Mouse (Mus musculus): Measurements from ENCODE around the gene Ankrd24.
"Not testable (repeated sequence)": the region's sequence is repeated elsewhere in the genome, so short reads cannot be mapped to it uniquely, and the experiment has no call there.

Gene Ankrd24

DNA sequence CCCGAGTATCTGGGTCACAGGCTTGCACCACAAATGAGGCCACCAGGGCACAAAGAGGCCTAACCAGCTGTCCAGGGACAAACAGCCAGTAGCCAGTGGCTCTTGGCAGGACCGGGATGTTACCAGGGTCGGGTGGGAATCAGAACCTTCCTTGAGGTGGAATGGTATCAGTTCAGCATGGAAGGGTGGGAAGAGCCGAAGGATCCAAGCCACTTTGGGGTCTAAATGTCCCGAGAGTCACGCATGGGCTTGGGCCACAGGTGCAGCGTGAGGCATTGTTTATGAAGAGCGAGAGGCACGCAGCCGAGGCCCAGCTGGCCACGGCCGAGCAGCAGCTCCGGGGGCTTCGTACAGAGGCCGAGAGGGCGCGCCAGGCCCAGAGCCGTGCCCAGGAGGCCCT lies 16.4 kb downstream of the Ankrd24 start:
- no peak for DNase-seq (ENCODE audit: low spot score in 2 of 2)

- no peak for DNase-seq (ENCODE audit: low spot score in 2 of 2)
These were observed 17.1 kb downstream of the Ankrd24 start for GRCm38 (mm10) chr10:81645391-81645790.

DNA sequence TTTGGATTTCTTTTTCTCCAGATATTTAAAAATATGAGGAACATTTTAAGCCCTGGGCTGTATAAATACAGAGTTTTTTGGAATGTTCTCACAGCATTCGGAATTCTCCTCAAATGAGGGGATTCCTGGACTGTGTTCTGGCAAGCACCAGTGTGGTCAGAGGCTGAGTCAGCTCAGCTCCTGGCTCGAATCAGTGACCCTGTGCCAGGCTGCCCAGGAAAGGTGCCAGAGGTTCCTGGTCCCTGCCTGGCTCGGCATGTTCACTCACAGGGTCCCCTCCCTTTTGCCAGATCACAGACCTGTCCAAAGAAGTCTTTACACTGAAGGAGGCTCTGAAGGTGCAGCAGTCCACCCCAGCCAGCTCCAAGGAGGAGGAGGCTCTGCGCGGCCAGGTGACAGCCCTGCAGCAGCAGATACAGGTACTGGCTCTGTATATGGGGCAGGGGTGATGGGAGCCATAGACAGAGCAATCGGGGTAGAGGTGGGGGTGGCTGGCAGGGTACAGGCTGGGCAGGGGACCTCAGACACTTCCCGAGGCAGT lies 17.7 kb downstream of the Ankrd24 start:
- no peak for DNase-seq (ENCODE audit: low spot score in 2 of 2)

DNA sequence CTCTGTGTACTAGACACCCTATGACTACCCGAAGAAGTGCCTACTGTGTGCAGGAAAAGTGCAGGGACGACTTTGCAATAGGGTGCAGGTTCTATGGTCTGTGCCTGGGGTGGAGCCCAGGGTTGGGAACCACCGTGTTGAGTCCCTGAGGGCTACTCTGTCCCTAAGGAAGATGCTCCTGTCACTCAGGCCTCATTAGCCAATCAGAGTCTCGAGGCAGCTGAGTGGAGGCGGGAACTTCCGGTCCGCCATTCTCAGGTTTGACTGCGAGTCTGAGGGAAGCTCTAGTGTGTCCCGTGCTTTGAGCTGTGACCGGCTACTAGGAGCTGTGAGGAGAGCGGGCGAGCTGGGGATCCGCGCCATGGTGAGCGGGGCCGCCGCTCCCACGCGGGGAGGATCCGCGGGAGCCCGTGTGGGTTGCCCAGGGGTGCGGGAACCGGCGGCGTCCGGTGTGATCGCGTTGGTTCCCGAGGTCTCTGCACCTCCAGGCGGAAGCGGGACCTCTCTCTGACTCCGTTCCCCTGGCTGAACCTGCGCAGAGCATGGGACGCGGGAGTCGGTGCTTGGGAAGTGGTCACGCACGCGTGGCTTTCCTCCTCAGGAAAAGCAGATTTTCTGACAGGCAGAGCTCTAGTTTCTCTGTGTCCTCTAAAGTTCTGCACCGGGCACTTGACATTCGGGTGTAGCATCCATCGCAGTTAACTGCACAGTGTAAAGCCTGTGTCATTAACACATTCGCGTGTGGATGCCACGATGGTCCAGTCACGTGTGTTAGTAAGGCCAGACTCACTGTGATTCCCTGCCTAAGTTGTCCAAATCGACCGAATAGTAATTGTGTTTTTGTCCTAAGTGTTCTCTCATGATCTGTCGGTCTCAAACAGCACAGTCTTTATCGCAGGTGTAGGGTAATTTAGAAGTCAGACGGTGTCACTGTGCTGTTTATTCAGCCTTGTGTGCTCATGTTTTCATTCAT lies 20.7 kb downstream of the Ankrd24 start, which contains the start of gene Gm10778:
Gene Gm10778 (plus strand): TSS at position 257 of the 973 bp plus-strand sequence.
- peak; percentile 78 to 81 for DNase-seq (ENCODE audit: low spot score in 2 of 2)

DNA sequence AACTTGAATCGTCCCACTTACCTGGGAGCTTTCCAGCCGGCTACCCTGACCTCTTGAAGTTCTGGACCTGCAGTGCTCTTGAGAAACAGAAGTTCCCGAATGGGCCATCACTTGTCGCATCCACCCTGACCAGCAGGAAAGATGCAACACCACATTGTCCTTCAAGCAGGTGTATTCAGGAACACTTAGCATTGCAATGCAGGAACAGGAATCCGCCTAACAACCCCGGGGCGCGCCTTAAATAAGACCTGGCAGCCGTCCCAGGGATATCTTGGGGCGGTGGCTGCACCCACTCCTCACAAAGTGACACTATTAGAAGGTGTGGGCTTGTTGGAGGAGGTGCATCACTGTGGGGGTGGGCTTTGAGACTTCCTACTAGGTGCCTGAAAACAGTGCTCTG lies 26.8 kb downstream of the Ankrd24 start:
- no peak for DNase-seq (ENCODE audit: low spot score in 2 of 2)

DNA sequence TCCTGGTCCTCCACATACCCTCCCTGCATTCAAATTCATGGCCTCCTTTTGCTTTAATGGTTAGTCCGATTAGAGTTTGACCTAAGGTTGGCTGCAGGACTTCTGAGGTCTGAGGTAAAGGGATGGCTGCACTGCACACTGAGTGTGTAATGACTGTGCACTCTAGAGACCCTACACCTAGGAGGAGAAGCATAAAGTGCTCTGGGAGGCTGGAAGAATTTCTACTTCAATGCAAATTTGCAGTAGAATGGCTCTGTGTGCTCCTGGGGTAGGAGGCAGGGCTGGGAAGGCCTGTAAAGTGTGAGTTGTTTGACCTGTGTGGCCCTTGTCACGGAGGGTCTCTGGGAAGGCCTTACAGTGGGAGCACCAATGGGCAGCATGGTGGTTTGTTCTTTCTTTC lies 27.8 kb downstream of the Ankrd24 start:
- no peak for DNase-seq (ENCODE audit: low spot score in 2 of 2)

DNA sequence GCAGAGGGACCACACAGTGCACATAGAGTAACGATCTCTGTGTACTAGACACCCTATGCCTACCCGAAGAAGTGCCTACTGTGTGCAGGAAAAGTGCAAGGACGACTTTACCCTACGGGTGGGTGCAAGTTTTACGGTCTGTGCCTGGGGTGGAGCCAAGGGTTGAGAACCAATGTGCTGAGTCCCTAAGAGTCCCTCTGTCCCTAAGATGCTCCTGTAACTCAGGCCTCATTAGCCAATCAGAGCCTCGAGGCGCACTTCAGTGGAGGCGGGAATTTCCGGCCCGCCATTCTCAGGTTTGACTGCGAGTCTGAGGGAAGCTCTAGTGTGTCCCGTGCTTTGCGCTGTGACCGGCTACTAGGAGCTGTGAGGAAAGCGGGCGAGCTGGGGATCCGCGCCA lies 58.8 kb downstream of the Ankrd24 start:
- DNase-seq (ENCODE audit: low spot score in 2 of 2): not testable (repeated sequence)

Data from urinary bladder, postnatal 36 days (tissue).